Mouse (Mus musculus): ENCODE results near the gene Ccdc158.
A peak's percentile ranks its signal among the peaks of the same experiment; 100 is the strongest.

Gene Ccdc158

DNA sequence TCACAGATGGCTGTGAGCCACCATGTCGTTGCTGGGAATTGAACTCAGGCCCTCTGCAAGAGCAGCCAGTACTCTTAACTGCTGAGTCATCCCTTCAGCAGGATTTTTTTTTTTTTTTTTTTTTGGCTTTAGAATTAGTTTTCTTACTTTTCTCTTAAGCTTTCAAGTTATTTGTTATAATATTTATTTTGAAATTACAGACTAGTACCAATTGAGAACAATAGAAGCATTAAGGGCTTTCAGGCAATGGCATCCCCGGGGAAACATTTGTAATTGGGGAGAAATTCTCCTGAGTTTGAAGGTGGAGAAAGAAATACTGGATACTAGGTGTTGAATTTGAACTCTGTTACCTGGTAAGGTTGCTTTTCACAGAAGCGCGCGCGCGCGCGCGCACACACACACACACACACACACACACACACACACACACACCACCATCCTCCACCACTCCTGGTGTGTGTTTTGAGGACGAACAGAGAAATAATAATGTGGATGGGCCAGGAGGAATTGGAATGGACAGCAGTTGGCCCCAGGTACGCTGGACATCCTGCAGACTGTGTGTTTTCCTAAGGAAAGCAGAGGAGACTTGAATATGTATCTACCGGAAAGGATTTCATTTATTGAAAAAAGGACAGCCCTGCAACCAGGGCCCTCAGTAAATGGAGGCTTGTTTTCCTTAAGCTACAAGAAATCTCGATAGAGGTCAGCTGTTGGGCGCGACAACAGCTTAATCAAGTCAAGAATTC, 9.8 kb upstream of the Ccdc158 start:
- DNase-seq (ENCODE audit: low spot score) = no peak

DNA sequence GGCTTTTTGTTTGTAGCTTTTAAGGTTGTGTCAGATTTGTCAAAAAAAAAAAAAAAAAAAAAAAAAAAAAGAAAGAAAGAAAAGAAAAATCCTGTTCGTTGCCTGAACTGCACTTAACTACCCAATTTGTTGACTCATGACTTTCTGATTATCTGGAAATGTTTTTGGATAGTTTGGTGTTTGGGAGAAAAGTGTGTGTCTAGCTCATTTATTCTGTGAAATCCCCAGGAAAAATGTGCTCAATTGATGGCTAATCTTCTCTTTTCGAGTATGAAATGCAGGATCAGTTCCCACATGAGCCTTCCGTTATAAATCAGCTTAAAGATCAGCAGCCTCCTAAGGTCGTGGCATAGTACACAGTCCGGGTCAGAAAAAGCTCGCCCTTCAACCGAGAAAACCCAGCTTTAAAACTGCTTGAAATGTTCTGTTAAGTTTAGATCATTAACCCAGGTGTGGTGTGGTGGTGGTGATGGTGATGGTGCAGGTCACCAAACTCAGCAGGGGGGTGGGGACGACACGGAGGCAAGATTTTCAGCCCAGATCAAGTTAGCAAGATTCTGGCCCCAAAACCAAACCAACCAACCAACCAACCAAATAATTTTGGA, 8.9 kb upstream of the Ccdc158 start:
- DNase-seq (ENCODE audit: low spot score) = no peak

DNA sequence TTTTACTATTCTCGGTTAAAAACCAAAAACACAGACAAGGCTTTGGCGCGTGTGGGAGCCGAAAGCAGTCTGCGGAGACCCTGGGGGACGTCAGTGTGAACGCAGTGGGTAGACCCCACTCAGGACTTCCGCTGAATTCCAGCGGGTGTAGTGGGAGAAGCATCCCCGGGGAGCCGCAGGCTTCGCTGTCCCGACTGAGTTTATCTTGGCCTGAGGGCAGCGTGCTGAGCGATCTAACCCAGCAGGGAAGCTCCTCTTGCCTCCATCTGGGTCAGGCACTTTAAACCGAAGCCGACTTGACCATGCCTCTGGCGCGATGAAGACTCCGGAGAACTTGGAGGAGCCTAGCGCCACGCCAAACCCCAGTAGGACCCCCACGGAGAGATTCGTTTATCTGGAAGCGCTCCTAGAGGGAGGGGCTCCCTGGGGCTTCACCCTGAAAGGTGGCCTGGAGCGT, 8.3 kb upstream of the Ccdc158 start, which contains the start of gene Shroom3:
TSS of gene Shroom3 (plus strand) at position 85 of the 457 bp plus-strand sequence.
- DNase-seq (ENCODE audit: low spot score) = no peak

DNA sequence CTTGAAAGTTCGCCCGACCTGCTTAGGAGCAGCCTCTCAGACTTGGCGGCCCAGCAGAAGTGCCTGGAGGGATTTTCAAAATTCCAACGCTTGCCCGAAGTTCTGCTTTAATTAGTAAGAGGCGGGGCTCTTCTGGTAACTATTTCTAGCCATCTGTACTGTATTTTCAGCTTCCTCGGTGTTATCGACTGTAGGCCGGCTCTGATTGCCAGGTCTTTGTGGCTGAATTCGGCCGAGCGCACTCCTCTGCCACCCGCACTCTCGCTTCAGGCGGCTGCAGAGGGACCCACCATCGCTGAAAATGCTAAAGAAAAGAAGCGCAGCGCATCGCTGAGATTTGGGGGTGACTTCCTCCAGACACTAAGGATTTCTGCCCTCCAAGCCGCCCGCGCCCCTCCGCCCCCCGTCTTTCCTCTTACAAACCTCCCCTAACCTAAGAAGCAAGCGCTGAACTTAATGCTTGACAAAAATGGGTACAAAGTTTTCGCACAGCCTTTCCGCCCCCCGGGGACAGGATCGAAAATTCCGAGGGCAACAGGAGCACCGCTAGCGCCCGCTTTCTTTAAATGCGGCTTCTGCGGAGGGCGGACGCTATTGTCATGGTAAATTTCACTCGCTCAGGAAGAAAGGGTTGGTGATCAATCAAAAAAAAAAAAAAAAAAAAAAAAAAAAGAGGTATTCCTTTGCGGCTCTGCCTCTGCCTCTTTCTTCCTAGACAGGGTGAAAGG, 7.7 kb upstream of the Ccdc158 start:
- DNase-seq (ENCODE audit: low spot score) = no peak

DNA sequence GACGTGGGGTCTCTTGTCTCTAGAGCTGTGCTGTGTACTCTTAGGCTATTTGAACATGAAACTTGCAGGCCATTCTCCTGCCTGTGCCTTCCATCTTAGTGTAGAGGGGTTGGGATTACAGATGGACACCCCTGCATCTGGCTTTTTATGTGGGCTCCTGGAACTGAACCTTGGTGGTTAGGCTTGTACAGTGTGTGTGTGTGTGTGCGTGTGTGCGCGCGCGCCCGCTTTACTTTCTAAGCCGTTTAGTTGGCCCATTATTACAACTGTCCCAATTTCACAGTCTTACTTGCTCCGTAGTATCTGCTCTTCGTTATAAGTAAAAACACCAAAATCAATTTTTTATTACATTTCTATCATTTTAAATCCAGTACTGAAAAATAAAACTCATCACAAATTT, 6.8 kb upstream of the Ccdc158 start:
- no peak for DNase-seq (ENCODE audit: low spot score)

DNA sequence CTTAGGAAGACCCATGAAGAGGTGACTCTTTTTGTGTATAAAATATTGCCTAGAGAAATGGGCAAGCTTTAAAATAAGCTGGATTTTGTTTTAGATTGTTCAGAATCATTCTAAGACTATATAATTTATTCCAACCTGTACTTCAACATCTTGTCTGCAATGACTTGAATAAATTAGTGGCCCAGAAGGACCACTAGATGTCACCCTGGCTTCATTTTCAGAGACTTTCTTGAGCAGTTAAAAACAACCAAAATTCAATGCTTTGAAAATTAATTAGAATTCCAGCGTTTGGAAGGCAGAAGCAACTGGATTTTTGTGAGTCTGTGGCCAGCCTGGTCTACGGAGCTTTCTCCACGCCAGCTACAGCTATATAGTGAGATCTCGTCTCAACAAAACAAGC, 4.4 kb upstream of the Ccdc158 start:
- peak; percentile 77 for DNase-seq (ENCODE audit: low spot score)

DNA sequence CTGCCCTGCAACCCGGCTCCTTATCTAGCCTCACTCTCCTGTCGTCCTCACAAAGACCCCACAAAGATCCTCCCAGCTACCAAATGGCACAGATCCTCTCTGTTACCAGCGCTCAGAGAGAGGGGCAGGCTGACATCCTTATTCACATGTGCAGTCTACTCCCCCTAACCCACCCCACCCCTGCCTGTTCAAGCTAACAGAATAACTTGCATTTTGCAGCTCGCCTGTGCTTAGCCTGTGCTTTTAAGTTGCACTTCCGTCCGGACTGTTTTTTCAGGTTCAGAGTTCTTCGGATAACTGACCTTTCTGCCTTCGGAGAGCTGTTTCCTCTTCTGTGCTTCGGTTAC, 476 bp upstream of the Ccdc158 start:
- DNase-seq (ENCODE audit: low spot score) = no peak

DNA sequence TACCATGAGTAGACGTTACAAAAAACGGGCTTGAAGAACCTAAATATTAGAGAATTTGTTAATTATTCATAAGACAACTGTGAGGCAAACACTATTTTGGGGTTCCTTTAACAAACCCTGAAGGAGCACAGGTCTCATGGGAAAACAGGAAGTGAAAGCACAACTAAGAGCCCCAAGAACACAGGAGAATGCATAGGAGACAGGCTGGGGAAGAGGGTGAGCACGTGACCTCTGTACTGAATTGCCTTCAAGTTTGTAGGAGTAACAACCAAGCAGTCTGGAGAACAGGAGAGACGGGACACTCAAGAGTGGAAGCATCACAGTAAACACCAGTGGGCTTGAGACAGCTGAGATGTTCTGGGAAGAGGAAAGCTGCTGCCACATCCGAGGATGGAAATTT, 8.2 kb downstream of the Ccdc158 start:
- no peak for DNase-seq (ENCODE audit: low spot score)

DNA sequence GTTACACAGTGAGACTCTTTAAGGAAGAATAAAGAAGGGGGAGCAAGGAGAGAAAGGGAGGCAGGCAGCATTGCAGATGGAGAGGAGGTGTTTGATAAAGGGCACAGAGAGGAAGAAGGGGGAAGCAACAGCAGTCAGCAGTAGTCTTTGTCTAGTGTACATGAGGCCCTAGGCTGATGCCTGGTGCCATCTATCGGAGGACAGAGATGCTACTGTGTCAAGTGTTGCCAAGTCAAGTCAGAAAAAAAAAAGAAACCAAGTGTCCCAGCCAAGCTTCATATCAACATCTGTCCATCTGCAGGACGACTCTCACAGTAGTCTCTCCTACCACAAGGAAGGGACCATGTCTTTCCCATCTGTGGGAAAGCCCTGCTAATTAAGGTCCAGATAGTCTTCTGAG, 10.8 kb downstream of the Ccdc158 start:
- no peak for DNase-seq (ENCODE audit: low spot score)

DNA sequence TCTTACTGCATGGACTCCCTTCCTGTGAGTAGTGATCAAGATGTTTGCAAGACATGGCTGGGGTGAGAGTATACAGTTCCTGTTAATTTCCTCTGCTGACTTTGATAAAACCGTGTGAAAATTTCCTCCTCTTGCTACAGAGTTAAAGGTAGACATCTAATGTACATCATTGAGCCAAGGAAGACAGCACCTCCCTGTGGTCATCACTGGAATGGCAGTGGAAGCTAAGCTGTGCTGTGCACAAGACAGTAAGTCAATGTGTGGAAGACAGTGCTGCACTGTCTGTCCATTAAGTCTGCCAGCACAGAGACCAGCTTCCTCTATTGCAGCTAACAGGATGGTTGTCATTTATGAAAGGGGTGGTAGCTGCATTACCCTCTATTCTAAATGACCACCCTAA, 18.8 kb downstream of the Ccdc158 start:
- DNase-seq (ENCODE audit: low spot score) = peak; percentile 37

DNA sequence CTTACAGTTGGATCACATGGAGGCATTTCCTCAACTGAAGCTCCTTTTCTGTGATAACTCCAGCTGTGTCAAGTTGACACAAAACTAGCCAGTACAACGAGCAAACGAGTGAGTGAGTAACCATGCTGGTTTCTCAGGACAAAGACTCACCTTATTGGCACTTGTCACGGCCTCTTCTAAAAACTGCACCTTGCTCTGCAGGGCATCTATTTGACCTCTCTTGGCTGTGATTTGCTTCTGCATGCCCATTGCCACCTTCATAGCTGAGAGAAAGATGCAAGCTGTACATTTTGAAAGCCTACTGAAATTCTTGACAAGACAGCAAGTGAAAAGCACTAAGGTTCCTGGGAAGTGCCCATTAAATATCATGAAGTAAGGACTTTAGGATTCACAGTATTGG, 34.2 kb downstream of the Ccdc158 start:
- DNase-seq (ENCODE audit: low spot score) = no peak

DNA sequence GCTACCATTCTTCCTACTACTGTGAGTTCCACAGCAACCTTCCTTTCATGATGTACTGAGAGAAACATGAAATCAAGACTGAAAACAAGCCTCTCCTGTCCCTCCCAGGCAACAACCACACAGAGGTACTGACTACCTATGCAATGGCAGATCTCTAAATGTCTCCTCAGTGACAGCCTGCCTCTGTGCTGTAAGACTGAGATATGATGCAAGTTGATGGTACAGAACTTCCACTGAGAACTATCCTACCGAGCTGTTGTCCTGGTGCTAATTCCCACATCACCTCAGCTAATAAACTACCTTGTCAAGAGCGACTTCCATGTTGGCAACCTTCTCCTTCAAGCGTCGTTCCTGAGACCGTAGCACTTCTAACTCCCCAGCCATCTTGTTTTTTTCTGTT, 39.2 kb downstream of the Ccdc158 start:
- DNase-seq (ENCODE audit: low spot score) = no peak

DNA sequence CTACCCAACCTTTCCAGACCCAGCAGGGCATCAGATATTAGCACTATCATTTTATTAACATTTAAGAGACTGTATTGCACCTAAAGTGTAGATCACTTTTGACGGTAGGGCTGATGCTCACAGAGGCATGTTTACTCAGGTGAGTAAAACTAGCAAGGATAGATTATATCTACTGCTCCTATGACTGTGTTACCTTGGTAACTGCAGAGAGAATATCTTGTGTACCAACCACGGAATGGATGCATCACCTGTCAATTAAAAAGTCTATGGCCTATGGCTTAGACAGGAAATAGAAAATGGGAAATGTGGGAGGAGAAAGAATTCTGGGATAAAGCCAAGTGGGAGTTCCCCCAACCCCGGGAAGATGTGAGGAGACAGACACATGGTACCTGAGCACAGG, 40.2 kb downstream of the Ccdc158 start:
- no peak for DNase-seq (ENCODE audit: low spot score)

DNA sequence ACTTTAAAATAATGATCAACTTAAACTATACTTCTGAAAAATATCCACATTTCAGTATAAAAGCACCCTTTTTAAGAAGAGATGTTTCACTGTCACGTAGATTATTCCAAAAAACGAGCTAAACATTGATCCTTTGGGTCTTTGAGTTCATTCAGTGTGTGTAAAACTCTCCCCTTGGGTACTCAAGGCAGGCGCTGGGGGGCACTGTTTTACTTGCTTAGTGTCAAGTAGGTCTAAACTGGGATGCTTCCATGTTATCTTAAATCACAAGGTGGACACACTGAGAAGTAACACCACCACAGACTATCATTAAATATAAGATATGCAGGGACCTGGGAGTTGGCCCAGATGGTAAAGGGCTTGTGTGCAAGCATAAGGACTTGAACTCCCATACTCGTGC, 41.5 kb downstream of the Ccdc158 start:
- DNase-seq (ENCODE audit: low spot score) = no peak

DNA sequence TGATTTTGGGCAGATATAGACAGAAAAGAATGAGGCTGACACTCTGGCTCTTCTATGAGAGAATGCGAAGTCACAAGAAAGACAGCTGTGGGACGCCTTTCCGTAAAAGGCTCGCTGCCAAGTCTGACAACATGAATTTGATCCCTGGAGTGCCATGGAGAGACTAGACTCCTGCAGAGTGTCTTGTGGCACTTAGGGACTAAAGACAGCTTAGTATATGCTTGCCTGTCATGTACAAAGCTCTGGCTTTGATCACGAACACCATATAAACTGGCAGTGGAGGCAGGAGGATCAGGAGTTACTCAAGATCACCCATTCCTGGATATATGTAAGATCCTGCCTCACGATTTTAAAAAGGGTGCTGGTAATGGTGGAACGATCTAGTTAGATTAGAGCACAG, 47.2 kb downstream of the Ccdc158 start:
- DNase-seq (ENCODE audit: low spot score) = no peak

DNA sequence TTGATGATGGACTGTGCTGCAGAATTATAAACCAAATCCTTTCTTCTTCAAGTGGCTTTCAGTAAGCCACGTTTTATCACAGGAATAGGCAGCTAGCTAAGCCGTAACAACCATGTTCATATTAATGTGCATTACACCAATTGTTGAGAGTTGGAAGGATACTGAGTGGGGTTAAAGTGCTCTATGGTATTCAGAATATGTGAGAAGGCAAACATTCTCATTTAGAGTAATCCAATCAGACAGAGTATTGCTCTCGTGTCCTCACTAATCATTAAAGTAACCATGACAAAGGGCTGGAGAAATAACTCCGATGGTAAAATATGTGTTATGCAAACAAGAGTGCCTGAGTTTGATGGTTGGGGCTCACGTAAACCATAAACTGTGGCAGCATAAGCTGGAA, 53.2 kb downstream of the Ccdc158 start:
- DNase-seq (ENCODE audit: low spot score) = no peak

DNA sequence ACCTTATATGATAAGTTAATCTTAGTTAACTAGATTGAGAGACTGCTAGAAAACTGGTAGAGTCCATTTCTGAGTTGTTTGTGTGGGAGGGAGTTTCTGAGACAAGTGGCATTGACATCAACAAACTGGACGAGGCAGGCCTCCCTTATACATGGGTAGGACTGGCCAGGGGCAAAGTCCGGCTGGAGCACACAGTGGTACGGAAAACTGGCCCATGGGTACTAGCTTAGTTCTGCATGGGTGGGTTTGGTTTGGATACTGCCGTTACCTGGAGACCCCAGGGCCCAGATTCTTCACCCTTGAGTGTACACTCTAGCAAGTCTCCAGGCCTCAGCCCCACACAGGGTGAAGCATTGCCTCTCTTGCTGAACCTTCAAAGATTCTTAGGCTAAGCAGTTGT, 62.3 kb downstream of the Ccdc158 start:
- DNase-seq (ENCODE audit: low spot score) = no peak

DNA sequence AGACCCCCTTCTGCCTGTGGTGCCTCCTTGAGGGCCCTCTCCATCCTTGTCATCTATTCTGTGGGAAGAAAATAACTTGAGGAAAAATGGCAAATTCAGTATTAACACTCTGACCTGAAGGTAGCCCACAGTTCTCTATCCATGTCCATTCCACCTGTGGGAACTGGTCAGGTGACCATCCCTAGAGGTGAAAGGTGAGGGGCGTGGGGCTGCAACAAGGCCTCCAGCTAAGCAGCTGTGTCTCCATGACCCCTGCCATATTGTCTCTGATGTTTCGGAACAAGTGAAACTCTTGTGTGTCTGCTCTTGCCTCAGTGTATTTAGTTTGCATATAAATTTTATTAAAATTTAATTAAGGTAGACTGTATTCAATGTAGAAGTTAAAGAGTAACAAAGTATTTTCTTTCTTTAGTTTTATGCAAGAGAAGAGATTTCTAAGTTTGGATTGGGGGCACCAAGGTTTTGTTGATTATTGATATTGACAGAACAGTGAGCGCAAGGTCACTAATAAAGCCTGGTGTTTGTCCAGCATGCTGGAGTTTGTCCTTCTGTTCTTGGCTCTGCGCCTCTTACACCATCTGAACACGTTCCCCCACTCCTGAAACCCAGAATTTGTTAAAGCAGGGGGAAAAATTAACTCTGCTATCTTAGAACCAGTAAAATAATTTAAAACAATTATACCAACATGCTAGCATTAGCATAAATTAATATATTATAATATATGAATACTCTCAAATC, 67.4 kb downstream of the Ccdc158 start:
- no peak for DNase-seq (ENCODE audit: low spot score)

DNA sequence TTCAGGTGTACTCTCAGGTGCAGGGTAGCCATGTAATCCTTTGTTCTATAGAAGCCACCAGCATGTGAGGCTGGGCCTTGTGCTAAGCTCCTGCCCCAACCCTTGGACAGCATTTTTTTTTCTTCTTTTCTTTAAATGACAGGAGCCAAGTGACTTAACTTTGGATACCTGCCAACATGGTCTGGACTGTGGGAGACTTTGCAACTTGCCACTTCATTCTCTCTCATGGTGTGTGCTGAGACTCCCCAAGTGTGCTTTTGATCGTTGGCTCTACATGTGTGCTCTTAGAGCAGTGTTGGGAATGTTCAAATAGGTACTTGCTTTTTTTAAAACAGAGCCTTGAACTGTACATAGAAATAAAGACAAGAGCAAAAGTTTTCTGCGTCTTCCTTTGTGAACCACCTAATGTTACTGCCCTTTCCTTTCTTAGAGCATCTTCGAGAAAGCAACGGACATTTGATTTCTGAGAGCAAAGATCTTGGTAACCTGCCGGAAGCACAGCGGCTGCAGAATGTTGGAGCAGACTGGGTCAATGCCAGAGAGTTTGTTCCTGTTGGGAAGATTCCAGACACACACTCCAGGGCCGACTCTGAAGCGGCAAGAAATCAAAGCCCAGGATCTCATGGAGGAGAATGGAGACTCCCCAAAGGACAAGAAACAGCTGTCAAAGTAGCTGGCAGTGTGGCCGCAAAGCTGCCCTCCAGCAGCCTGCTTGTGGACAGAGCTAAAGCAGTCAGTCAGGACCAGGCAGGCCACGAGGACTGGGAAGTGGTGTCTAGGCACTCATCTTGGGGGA, 70.4 kb downstream of the Ccdc158 start:
- peak; percentile 28 for DNase-seq (ENCODE audit: low spot score)

DNA sequence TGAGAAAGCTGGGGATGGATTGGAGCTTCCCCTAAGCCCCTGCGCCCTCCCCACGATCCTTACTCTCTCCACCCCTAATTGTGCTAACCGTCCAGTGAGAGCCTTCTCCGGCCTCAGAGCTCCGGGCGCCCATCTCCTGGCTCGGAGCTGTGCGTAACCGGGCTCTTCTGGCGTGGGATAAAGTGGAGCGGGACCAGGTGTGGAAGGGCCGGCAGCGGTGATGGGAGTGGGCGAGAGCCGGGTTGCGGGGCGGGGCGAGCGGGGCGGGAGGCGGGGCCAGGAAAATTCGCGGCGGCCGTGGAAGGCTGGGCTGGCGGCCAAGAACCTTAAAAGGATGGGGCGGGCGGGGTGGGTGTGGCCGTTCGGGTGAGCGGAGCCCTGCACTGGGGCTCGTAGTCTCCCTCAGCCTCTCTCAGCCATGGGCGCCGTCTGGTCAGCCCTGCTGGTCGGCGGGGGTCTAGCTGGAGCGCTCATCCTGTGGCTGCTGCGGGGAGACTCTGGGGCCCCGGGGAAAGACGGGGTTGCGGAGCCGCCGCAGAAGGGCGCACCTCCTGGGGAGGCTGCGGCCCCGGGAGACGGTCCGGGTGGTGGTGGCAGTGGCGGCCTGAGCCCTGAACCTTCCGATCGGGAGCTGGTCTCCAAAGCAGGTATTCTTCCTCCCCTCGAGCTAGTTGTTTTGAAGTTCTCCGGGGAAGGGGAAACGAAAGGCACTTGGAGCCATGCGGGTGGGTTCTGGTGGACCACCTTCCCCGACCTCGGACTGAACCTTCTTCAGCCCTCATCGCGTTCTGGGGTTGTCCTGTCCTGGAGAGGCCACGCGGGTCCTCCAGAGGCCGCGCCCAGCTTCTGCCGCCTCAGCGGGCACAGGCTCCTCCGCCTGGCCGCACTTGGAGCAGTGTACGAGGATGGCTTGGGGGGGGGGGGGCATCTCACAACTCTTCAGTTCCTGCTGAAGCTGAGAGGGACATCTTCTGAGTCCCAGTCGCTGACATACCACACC, 72.1 kb downstream of the Ccdc158 start, which contains the start of gene Stbd1:
TSS of gene Stbd1 (plus strand) at position 351 of the 1,000 bp plus-strand sequence.
- DNase-seq (ENCODE audit: low spot score) = no peak

All from adipocyte (in vitro differentiated cells).